Mouse (Mus musculus) frontal cortex, postnatal 10 days (tissue): ENCODE measurements at regions not wholly inside any gene's neighbourhood (a gene's known extent, or its start where the extent isn't known, plus 50 kb on each side); places are given as distances from the start of the nearest gene placed in this dataset.
"Not testable (repeated sequence)": the region's sequence is repeated elsewhere in the genome, so short reads cannot be mapped to it uniquely, and the experiment has no call there.

Experiments
- DNase-seq, 2 experiments: peaks; one replicate each; pipeline ENCODE4 v3.0.0; 2022; ENCODE audit warnings: low spot score in 2 of 2, mixed read lengths in 1 of 2

GRCm38 (mm10) chr13:27945062-27945461 is 71.0 kb upstream of the Prl4a1 start:
- peak in 1 of 2 experiments; percentile 9 for DNase-seq

- DNase-seq = not testable (repeated sequence)
Observed at GRCm38 (mm10) chr13:27960421-27960820, 55.6 kb upstream of the Prl4a1 start.

DNA sequence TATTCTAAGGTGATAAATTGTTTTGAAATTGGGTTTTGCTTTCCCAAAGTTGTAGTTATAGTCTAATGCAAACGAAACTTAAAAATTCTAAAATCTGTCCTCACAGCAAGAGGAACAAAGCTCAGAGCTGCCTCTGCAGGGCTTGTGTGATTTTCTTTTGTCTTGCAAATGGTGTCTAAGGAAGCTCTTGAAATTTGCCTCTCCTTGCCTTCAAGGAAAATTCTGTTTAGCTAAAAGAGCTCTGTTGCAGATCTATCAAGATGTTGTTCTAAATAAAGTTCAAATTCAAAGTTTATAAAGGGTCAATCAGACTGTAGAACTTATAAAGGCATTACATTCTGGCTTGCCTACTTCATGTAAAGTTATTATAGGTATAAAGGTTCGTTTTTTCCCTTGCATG is 53.6 kb upstream of the Prl4a1 start:
- DNase-seq = not testable (repeated sequence)

GRCm38 (mm10) chr13:27966021-27966420 is 50.0 kb upstream of the Prl4a1 start:
- not testable (repeated sequence) for DNase-seq
